Mouse (Mus musculus) heart, embryonic 15.5 days (tissue): Measurements from ENCODE around the gene Csta1. TPM values are rescaled to one million over a fixed set of nuclear protein-coding genes. Genes with fewer than 3 reads are reported as not detected.
"Not testable (repeated sequence)": the region's sequence is repeated elsewhere in the genome, so short reads cannot be mapped to it uniquely, and the experiment has no call there.

Experiments
- ATAC-seq: fragments of 200-750 bp; cut with Nextera tagmentation; replicated peaks from 2 replicates; pipeline ENCODE4 v1.8.0; 2017; ENCODE audit warnings: low read depth, moderate TSS enrichment; ENCODE audit not compliant: insufficient number of reproducible peaks, insufficient read depth, low FRiP score
- H3K27ac ChIP-seq: fragments of 300-500 bp; sonication (generic); 2 replicates; pipeline ENCODE4 v1.5.1; 2015; ENCODE audit warnings: mild to moderate bottlenecking, inconsistent platforms
- H3K27me3 ChIP-seq: fragments of 300-500 bp; sonication (generic); 2 replicates; pipeline ENCODE4 v1.6.1; 2015; ENCODE audit warnings: inconsistent platforms
- H3K36me3 ChIP-seq: fragments of 300-500 bp; sonication (generic); 2 replicates; pipeline ENCODE4 v1.6.1; 2015; ENCODE audit warnings: mild to moderate bottlenecking, inconsistent platforms
- H3K4me1 ChIP-seq: fragments of 300-500 bp; sonication (generic); replicated peaks from 2 replicates; pipeline ENCODE4 v1.6.1; 2015; ENCODE audit warnings: inconsistent platforms
- H3K4me2 ChIP-seq: fragments of 300-500 bp; sonication (generic); 2 replicates; pipeline ENCODE4 v1.6.1; 2015; ENCODE audit warnings: inconsistent platforms, mild to moderate bottlenecking, moderate library complexity
- H3K4me3 ChIP-seq: fragments of 300-500 bp; sonication (generic); 2 replicates; pipeline ENCODE4 v1.5.1; 2015; ENCODE audit warnings: mild to moderate bottlenecking, inconsistent platforms
- H3K9ac ChIP-seq: fragments of 300-500 bp; sonication (generic); 2 replicates; pipeline ENCODE4 v1.6.1; 2015; ENCODE audit warnings: mild to moderate bottlenecking, inconsistent platforms
- H3K9me3 ChIP-seq: fragments of 300-500 bp; sonication (generic); replicated peaks from 2 replicates; pipeline ENCODE4 v1.6.1; 2016; ENCODE audit warnings: inconsistent platforms
- WGBS: fragments of 180-500 bp; shearing (Covaris S2); methylation state at CpG from one replicate; pipeline ENCODE4 v1.1.7; 2015; ENCODE audit warnings: mixed read lengths; 5-methylcytosine and 5-hydroxymethylcytosine counted together
- polyA plus RNA-seq: library from polyadenylated mRNA; unstranded; fragments of >200 nt; fragmentation: Nextera tagmentation; extraction: Ambion mirVana; gene quantifications from 2 replicates; pipeline ENCODE4 v1.2.1, GENCODE M21; 2015

Gene Csta1
- not detected in 2 replicates for polyA plus RNA-seq

DNA sequence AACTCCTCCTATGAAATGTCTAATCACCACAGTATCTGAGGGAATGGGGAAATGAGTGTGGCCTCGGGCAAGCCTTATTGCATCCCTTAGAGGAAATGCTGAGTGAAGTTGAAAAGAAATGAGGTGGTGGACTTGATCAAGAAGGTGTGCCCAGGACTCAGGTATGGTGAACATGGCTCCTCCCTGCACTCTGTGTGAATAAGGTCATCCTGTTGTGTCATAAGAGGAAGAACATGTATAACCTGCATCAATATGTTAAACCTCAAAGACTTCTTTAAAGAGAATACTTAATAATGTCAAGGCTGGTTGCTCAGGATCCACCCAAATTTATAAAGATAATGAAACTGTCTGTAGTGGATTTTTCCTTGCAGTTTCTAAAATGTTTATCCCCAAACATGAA lies at the start of gene Csta1:
Gene Csta1, minus strand, starts transcription at position 101 of the 400 bp plus-strand sequence.
- ATAC-seq, result no peak
- Histone ChIP-seq H3K27me3 (no peaks in the 10 kb centered on the region), H3K36me3 (no peaks in the 10 kb centered on the region), H3K4me1 (no peaks in the 10 kb centered on the region), H3K27ac (no peak within 1 kb of the TSS), H3K4me2 (no peak within 1 kb of the TSS), H3K9ac (no peak within 1 kb of the TSS), H3K4me3 (no peak within 1 kb of the TSS), H3K9me3 (no peaks in the 10 kb centered on the region)
- WGBS, result 61% methylated on average over 1 of the region's 1 CpGs

DNA sequence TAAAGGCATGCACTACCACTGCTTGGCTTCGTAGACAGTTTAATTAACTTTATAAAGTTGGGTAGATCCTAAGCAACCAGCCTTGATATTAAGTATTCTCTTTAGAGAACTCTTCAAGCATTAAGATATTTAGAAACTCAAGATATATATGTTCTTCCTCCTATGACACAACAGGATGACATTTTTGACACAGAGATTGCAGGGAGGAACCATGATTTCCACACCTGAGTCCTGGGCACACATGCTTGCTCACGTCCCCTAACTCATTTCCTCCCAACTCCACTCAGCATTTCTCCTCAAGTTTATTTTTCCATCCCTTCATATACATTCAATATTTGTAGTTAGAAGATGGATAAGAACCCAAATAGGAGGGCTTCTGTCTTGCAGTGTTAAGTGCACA lies 48.9 kb upstream of the Csta1 start:
- H3K9me3 ChIP-seq, result no peaks in the 10 kb centered on the region
- no peak for ATAC-seq
- no peak overlapping the region for H3K4me3 ChIP-seq
- no peak overlapping the region for H3K4me2 ChIP-seq
- no peak overlapping the region for H3K9ac ChIP-seq
- WGBS, result 73% methylated on average over 2 of the region's 2 CpGs
- H3K27ac ChIP-seq, result no peak overlapping the region
- H3K36me3 ChIP-seq, result no peaks in the 10 kb centered on the region
- H3K4me1 ChIP-seq, result no peaks in the 10 kb centered on the region
- H3K27me3 ChIP-seq, result no peaks in the 10 kb centered on the region

GRCm38 (mm10) chr16:36176108-36176507 lies 45.1 kb upstream of the Csta1 start:
- no peaks in the 10 kb centered on the region for H3K4me1 ChIP-seq
- H3K27ac ChIP-seq, result no peak overlapping the region
- H3K4me3 ChIP-seq, result no peak overlapping the region
- H3K9me3 ChIP-seq, result no peaks in the 10 kb centered on the region
- H3K36me3 ChIP-seq, result no peaks in the 10 kb centered on the region
- no peaks in the 10 kb centered on the region for H3K27me3 ChIP-seq
- no peak for ATAC-seq
- no peak overlapping the region for H3K9ac ChIP-seq
- H3K4me2 ChIP-seq, result no peak overlapping the region

- H3K4me3 ChIP-seq, H3K4me2 ChIP-seq, H3K27me3 ChIP-seq, H3K9ac ChIP-seq, H3K36me3 ChIP-seq, H3K27ac ChIP-seq, ATAC-seq, H3K4me1 ChIP-seq, H3K9me3 ChIP-seq: not testable (repeated sequence)
- WGBS, result 88% methylated on average over 9 of the region's 10 CpGs
Observed at GRCm38 (mm10) chr16:36167841-36168240, 36.8 kb upstream of the Csta1 start.

DNA sequence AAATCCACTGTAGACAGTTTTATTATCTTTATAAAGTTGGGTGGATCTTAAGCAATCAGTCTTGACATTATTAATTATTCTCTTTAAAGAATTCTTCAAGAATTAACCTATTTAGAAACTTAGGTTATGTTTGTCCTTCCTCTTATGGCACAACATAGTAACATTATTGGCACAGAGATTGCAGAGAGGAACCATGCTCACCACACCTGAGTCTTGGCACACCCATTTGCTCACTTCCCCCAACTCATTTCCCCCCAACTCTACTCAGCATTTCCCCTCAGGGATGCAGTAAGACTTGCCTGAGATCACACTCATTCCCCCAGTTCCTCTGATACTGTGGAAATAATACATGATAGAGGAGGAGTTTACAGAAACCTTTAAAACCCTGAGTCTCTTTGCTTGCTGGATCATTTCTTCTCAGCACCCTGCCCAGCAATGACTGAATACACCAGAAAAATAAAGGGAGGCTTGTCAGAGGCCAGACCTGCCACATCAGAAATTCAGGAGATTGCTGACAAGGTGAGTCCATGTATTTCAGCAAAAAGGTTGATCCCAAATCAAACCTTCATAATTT lies 25.4 kb upstream of the Csta1 start, which contains the start of gene Stfa2l1:
Gene Stfa2l1, plus strand, starts transcription at position 410 of the 574 bp plus-strand sequence.
- Histone ChIP-seq H3K4me2 (no peak within 1 kb of the TSS), H3K4me3 (no peak within 1 kb of the TSS), H3K36me3 (no peaks in the 10 kb centered on the region), H3K9me3 (no peaks in the 10 kb centered on the region), H3K27me3 (no peaks in the 10 kb centered on the region), H3K4me1 (no peaks in the 10 kb centered on the region), H3K27ac (no peak within 1 kb of the TSS), H3K9ac (no peak within 1 kb of the TSS)
- ATAC-seq, result no peak

GRCm38 (mm10) chr16:36138201-36138600 lies 7.2 kb upstream of the Csta1 start:
- Histone ChIP-seq H3K9me3 (no peaks in the 10 kb centered on the region), H3K4me2 (no peak overlapping the region), H3K27me3 (no peaks in the 10 kb centered on the region), H3K9ac (no peak overlapping the region), H3K36me3 (no peaks in the 10 kb centered on the region), H3K27ac (no peak overlapping the region), H3K4me1 (no peaks in the 10 kb centered on the region), H3K4me3 (no peak overlapping the region)
- 70% methylated on average over 2 of the region's 2 CpGs for WGBS
- ATAC-seq, result no peak

DNA sequence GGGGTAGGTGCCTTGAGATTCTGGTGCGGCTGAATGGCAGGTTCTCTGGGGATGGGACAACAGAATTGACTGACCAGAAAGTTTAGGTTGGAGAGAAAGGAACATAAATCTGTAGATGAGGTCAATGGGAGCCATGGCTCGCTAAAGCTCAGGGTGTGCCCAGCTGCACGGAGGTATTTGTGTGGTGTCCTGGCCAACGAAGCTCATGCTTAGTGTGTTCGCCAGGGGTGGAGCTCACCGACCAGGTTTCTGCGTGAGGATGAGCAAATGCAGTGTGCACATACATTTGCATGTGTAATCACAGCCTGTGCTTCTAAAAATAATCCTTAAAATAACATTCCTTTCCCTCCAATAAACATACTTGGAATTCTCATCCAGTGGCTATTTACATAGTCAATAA lies 2.9 kb downstream of the Csta1 start:
- Histone ChIP-seq H3K36me3 (no peaks in the 10 kb centered on the region), H3K4me3 (no peak overlapping the region), H3K27me3 (no peaks in the 10 kb centered on the region), H3K4me2 (no peak overlapping the region), H3K27ac (no peak overlapping the region), H3K9ac (no peak overlapping the region), H3K9me3 (no peaks in the 10 kb centered on the region), H3K4me1 (no peaks in the 10 kb centered on the region)
- 72% methylated on average over 7 of the region's 7 CpGs for WGBS
- ATAC-seq, result no peak

DNA sequence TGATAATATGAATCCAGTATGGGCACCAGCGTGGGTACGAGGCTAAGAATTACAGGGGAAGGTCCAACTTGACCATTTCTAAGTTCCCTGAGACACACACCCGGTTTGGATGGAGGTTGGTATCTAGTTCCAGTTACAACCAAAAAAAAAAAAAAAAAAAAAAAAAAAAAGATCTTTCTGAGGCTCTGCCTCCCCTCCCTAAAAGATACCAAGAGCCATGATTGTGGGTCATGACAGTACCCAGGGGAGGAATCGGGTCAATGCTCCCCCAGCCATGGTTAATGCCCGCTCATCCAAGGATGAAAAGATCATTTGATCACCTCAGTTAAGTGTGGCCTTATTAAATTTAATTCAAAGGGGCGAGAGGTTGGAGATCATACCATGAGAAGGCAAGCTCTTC lies 15.3 kb downstream of the Csta1 start:
- H3K4me3 ChIP-seq, H3K4me2 ChIP-seq, ATAC-seq, H3K9me3 ChIP-seq, H3K36me3 ChIP-seq, H3K9ac ChIP-seq, H3K27me3 ChIP-seq, H3K4me1 ChIP-seq, H3K27ac ChIP-seq: not testable (repeated sequence)
- 85% methylated on average over 6 of the region's 6 CpGs for WGBS

- H3K9ac ChIP-seq, H3K9me3 ChIP-seq, H3K27me3 ChIP-seq, H3K4me2 ChIP-seq, ATAC-seq, H3K4me1 ChIP-seq, H3K4me3 ChIP-seq, H3K36me3 ChIP-seq, H3K27ac ChIP-seq: not testable (repeated sequence)
Observed at GRCm38 (mm10) chr16:36111486-36111885, 19.6 kb downstream of the Csta1 start.

DNA sequence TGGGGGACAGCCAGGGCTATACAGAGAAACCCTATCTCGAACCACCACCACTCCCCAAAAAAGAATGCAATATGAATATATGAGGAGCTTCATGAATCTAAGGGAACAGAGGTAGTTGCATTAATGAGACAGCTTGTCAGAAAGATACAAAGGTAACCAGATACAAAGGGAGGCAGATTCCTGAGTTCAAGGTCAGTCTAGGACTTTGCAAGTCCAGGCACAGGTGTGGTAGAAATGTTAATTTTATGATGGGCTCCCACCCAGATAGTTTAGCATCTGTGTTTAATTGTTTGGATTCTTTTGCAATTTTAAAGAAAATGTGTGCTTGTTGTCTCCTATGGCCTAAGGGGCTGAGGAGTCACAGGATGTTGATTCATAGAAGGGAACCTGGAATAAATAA lies 28.8 kb downstream of the Csta1 start:
- H3K9ac ChIP-seq, result no peak overlapping the region
- no peaks in the 10 kb centered on the region for H3K4me1 ChIP-seq
- ATAC-seq, result no peak
- no peaks in the 10 kb centered on the region for H3K27me3 ChIP-seq
- WGBS, result 81% methylated on average over 1 of the region's 1 CpGs
- no peaks in the 10 kb centered on the region for H3K9me3 ChIP-seq
- no peaks in the 10 kb centered on the region for H3K36me3 ChIP-seq
- H3K4me3 ChIP-seq, result no peak overlapping the region
- H3K27ac ChIP-seq, result no peak overlapping the region
- no peak overlapping the region for H3K4me2 ChIP-seq

- H3K36me3 ChIP-seq, result no peaks in the 10 kb centered on the region
- no peaks in the 10 kb centered on the region for H3K9me3 ChIP-seq
- no peaks in the 10 kb centered on the region for H3K27me3 ChIP-seq
- no peak overlapping the region for H3K4me3 ChIP-seq
- no peak overlapping the region for H3K9ac ChIP-seq
- 82% methylated on average over 1 of the region's 1 CpGs for WGBS
- H3K27ac ChIP-seq, result no peak overlapping the region
- H3K4me1 ChIP-seq, result no peaks in the 10 kb centered on the region
- ATAC-seq, result no peak
- H3K4me2 ChIP-seq, result no peak overlapping the region
Observed at GRCm38 (mm10) chr16:36101526-36101925, 29.5 kb downstream of the Csta1 start.

GRCm38 (mm10) chr16:36097813-36098499 lies 33.1 kb downstream of the Csta1 start:
- H3K27ac ChIP-seq, H3K4me1 ChIP-seq, H3K27me3 ChIP-seq, H3K4me3 ChIP-seq, H3K4me2 ChIP-seq, H3K9ac ChIP-seq, H3K9me3 ChIP-seq, H3K36me3 ChIP-seq, ATAC-seq: not testable (repeated sequence)
- 86% methylated on average over 12 of the region's 12 CpGs for WGBS
